Mouse (Mus musculus) forebrain, embryonic 12.5 days (tissue): ENCODE measurements at regions not wholly inside any gene's neighbourhood (a gene's known extent, or its start where the extent isn't known, plus 50 kb on each side); places are given as distances from the start of the nearest gene placed in this dataset.
A peak's percentile ranks its signal among the peaks of the same experiment; 100 is the strongest.

Source experiments
- ATAC-seq: fragments of 200-750 bp; cut with Nextera tagmentation; 2 replicates; pipeline ENCODE4 v1.8.0; 2017; ENCODE audit warnings: moderate TSS enrichment; ENCODE audit not compliant: low FRiP score
- H3K27ac ChIP-seq: fragments of 300-500 bp; sonication (generic); 2 replicates; pipeline ENCODE4 v1.5.1; 2016; ENCODE audit warnings: mild to moderate bottlenecking
- H3K27me3 ChIP-seq: fragments of 300-500 bp; sonication (generic); 2 replicates; pipeline ENCODE4 v1.6.1; 2016; ENCODE audit warnings: mild to moderate bottlenecking
- H3K36me3 ChIP-seq: fragments of 300-500 bp; sonication (generic); replicated peaks from 2 replicates; pipeline ENCODE4 v1.6.1; 2016; ENCODE audit warnings: mild to moderate bottlenecking
- H3K4me1 ChIP-seq: fragments of 300-500 bp; sonication (generic); 2 replicates; pipeline ENCODE4 v1.6.1; 2016
- H3K4me2 ChIP-seq: fragments of 300-500 bp; sonication (generic); 2 replicates; pipeline ENCODE4 v1.6.1; 2016; ENCODE audit warnings: mild to moderate bottlenecking, moderate library complexity
- H3K4me3 ChIP-seq: fragments of 300-500 bp; sonication (generic); replicated peaks from 2 replicates; pipeline ENCODE4 v1.5.1; 2016; ENCODE audit warnings: mild to moderate bottlenecking
- H3K9ac ChIP-seq: fragments of 300-500 bp; sonication (generic); 2 replicates; pipeline ENCODE4 v1.6.1; 2016; ENCODE audit warnings: mild to moderate bottlenecking
- H3K9me3 ChIP-seq: fragments of 300-500 bp; sonication (generic); 2 replicates; pipeline ENCODE4 v1.6.1; 2016
- WGBS: fragments of 180-500 bp; shearing (Covaris S2); methylation state at CpG from one replicate; pipeline ENCODE4 v1.1.7; 2016; 5-methylcytosine and 5-hydroxymethylcytosine counted together

DNA sequence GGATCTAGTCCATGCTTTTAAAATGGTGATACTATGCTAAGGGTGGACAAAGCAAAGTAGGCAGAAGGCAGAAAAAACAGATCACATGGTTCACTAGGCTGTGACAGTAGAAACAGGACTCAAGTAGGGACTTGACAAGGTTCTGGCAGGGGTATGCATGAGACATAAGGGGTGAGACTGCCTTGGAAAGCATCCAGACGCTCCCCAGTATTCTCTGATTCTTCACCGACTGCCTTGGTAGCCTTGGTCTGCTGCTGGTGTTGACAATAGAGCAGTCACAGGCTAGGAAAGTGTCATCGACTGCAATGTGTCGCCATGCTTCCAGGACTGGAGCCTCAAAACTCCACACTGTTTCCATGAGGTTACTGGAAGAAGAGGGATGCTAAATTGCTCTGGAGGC lies 278.1 kb upstream of the Impad1 start:
- Histone ChIP-seq H3K9me3 (no peaks in the 10 kb centered on the region), H3K27ac (no peak overlapping the region), H3K4me1 (no peaks in the 10 kb centered on the region), H3K4me3 (no peak overlapping the region), H3K27me3 (no peaks in the 10 kb centered on the region), H3K9ac (no peak overlapping the region), H3K36me3 (no peaks in the 10 kb centered on the region), H3K4me2 (no peak overlapping the region)
- no peak for ATAC-seq
- 83% methylated on average over 4 of the region's 4 CpGs for WGBS

DNA sequence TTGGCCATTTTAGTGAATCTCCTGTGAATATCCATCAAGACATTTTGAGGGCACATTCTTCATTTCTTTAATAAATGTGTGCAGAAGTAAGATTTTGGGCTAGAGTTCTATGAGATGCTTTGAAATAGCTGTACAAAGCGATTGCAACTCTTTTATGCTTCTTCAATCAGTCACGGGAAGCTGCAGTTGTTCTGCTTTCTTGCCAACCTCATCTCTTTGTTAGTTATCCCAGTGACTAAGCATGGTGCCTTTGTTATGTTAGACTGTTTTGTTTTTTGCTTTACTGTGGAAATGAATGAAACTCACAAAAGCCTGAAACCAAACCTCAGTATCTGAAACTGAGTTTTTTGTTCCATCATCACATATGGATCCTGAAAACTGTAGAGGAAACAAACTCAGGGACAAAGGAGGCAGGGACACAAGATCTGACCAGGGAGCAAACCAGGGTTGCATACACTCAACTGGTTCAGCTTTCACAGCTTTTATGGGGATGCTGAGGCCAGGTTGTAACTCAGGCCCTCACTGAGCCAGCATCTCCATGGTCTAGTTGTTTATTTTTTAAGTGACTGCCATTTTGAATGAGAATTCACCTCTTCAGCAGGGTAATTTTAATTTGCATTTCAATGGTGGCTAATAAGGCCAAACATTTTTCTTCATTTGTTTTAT lies 266.3 kb upstream of the Impad1 start:
- Histone ChIP-seq H3K9ac (no peak overlapping the region), H3K4me2 (no peak overlapping the region), H3K4me3 (no peak overlapping the region), H3K27ac (no peak overlapping the region), H3K9me3 (no peaks in the 10 kb centered on the region), H3K36me3 (no peaks in the 10 kb centered on the region), H3K27me3 (no peaks in the 10 kb centered on the region), H3K4me1 (no peaks in the 10 kb centered on the region)
- peak; percentile 23; the same call in 1 of the 2 replicates for ATAC-seq
- WGBS: 24% methylated on average over 2 of the region's 2 CpGs

DNA sequence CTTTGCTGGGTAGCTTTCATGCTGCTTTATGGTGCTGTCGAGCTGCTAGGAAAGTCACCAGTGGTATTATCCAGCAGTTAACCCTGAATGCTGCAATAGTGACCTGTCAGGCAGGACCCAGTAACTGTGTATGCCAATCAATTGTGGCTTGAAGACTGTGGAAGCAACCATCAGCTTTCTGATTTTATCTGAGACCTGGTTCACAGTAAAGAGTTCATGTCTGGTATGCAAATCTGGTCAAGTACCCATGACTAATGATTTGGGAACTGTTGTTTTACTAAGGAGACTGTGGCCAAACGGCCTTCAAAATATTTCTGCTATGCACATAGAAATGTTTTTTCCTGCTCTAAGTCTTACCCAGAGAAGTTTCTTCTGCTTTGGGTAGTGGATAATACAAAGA lies 236.8 kb upstream of the Impad1 start:
- no peak for ATAC-seq
- no peaks in the 10 kb centered on the region for H3K9me3 ChIP-seq
- H3K36me3 ChIP-seq: no peaks in the 10 kb centered on the region
- no peak overlapping the region for H3K27ac ChIP-seq
- no peak overlapping the region for H3K4me3 ChIP-seq
- 82% methylated on average over 2 of the region's 2 CpGs for WGBS
- H3K27me3 ChIP-seq: no peaks in the 10 kb centered on the region
- H3K9ac ChIP-seq: no peak overlapping the region
- H3K4me2 ChIP-seq: no peak overlapping the region
- H3K4me1 ChIP-seq: no peaks in the 10 kb centered on the region

DNA sequence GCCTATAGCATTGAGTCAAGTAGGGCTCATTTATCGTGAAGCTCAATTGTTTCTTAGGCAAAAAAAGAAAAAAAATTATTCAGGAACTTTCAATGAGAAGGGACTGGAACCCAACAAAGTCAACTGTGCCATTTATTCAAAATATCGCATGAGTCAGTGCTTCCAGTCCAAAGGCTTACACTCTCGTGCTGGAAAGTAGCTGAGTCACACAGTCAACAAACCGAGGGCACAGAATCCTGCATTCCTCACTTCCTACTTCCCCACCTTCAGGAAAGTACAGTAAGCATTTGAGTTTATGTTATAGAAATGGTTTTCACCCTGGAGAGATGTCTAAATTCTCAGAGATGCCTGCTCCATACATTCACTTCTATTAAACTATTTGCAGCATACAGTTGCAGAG lies 194.3 kb upstream of the Impad1 start:
- Histone ChIP-seq H3K27ac (no peak overlapping the region), H3K9me3 (no peaks in the 10 kb centered on the region), H3K27me3 (no peaks in the 10 kb centered on the region), H3K9ac (no peak overlapping the region), H3K36me3 (no peaks in the 10 kb centered on the region), H3K4me3 (no peak overlapping the region), H3K4me1 (no peaks in the 10 kb centered on the region), H3K4me2 (no peak overlapping the region)
- no peak for ATAC-seq
- WGBS: 79% methylated on average over 4 of the region's 4 CpGs

DNA sequence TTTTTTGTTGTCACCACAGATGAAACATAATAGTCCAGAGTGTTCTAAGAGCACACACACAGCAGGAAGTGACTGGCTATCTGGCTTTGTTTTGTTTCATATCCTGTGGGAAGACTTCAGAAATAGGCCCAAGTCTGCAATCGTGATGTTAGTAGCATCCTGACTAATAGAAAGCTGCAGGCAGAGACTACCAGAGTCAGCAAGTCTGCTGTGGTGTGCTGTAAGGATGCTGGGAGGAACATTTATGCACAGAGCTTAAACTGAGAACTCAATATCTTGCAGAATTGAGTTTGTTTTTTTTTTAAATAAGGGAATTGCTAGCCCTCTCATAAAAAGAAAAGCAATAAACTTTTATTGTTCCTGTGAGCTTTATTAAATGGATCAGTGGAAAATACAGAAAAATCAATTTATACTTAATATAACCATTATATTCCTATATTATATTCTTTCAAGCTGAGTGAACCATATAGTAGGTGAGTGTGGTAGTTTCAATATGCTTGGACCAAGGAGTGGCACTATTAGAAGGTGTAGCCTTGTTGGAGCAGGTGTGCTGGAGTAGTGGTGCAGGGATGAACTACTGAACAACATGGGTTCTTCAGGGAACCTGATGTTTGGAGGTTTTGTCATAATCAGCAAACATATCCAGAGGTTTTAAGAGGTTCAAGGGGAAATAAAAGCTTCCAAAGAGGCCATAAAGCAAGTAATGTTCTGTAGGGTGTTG lies 190.5 kb upstream of the Impad1 start:
- H3K27me3 ChIP-seq: no peaks in the 10 kb centered on the region
- no peak for ATAC-seq

DNA sequence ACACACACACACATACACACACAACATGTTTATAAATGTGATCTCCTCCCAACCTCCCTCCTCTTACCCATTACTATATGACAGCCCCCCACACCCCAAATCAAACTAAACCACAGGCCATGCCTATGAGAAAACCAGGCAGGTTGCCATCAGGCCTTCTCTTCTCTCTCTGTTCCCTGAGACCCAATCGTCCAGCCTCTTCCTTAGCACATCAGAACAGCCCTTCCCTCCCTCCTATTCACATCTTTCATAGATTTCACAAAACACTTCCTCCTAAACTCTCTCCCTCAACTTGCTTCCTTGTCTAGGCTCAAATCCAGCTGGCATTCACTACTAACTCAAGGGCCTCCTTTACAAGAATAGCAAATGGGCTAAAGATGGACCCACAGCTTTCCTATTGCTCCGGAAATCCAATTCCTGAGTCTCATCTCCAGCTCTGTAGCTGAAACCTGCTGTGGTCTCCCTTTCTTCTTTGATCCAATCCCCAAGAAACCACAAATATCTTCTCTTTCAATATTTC lies 178.7 kb upstream of the Impad1 start:
- no peak overlapping the region for H3K4me2 ChIP-seq
- ATAC-seq: no peak
- no peaks in the 10 kb centered on the region for H3K27me3 ChIP-seq
- 83% methylated on average over 2 of the region's 2 CpGs for WGBS
- no peak overlapping the region for H3K4me3 ChIP-seq
- no peaks in the 10 kb centered on the region for H3K9me3 ChIP-seq
- H3K4me1 ChIP-seq: no peaks in the 10 kb centered on the region
- H3K27ac ChIP-seq: no peak overlapping the region
- no peaks in the 10 kb centered on the region for H3K36me3 ChIP-seq
- no peak overlapping the region for H3K9ac ChIP-seq

More for the DNA sequence above, 190.5 kb upstream of the Impad1 start:
- Histone ChIP-seq H3K4me1 (no peaks in the 10 kb centered on the region), H3K9me3 (no peaks in the 10 kb centered on the region), H3K36me3 (no peaks in the 10 kb centered on the region), H3K27ac (no peak overlapping the region), H3K9ac (no peak overlapping the region), H3K4me2 (no peak overlapping the region), H3K4me3 (no peak overlapping the region)
- WGBS: 61% methylated on average over 1 of the region's 1 CpGs

DNA sequence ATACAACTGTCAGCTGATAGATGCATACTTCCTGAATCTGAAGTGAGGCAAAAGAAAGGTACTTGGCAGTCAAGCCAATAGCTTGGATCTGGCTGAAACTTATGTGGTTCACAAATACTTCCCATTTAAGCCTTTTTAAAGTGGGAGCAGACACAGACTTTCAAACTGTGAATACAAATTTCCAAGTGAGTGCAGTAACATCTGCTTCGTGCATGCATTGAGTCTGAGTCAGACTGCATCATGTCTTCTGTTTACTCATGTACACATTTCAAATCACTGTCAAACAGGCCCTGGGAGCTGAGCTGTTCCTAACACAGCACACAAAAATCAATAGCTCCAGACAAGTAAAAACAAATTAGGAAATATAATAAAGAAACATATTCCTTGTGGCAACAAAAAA lies 155.8 kb upstream of the Impad1 start:
- Histone ChIP-seq H3K4me3 (no peak overlapping the region), H3K9ac (no peak overlapping the region), H3K36me3 (no peaks in the 10 kb centered on the region), H3K4me2 (no peak overlapping the region), H3K27ac (no peak overlapping the region), H3K4me1 (no peaks in the 10 kb centered on the region), H3K27me3 (no peaks in the 10 kb centered on the region), H3K9me3 (no peaks in the 10 kb centered on the region)
- 67% methylated on average over 1 of the region's 1 CpGs for WGBS
- ATAC-seq: no peak

DNA sequence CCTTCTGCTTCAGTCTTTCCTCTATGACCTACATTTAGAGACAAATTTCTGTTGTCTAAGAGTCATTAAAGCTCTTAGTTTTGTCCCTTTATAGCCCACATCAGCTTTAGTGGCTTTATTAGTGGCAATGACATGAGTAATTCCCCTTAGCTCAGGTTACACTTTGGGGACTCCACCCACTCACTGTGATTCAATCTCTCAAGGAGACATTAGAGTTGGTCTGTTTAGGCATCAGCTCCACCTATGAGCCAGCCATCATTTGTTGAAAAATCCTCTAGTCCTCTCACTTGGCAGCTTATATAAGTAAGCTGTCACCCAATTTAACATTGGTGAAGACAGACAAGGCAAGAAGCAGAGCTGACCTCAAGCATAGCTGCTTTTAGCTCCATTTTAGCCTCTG lies 151.3 kb upstream of the Impad1 start:
- no peak for ATAC-seq
- no peak overlapping the region for H3K4me3 ChIP-seq
- no peak overlapping the region for H3K27ac ChIP-seq
- H3K9me3 ChIP-seq: no peaks in the 10 kb centered on the region
- H3K9ac ChIP-seq: no peak overlapping the region
- H3K27me3 ChIP-seq: no peaks in the 10 kb centered on the region
- no peak overlapping the region for H3K4me2 ChIP-seq
- no peaks in the 10 kb centered on the region for H3K4me1 ChIP-seq
- H3K36me3 ChIP-seq: no peaks in the 10 kb centered on the region

DNA sequence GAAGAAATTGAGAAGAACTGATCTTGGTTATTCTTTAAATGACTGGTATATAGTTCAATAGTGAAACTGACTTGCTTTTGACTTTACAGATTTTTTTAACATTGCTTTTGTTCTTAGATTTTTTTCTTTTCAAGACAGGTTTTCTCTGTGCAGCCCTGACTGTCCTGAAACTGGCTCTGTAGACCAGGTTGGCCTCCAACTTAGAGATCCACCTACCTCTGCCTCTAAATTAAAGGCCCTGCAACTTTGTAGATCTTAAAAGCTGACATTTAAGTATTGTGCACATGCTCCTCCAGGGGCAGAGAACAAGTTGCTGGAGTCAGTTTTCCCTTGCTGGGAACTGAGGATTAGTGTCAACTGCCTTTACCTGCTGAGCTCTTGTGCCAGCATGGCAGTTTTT lies 132.6 kb upstream of the Impad1 start:
- Histone ChIP-seq H3K27me3 (no peaks in the 10 kb centered on the region), H3K4me1 (no peaks in the 10 kb centered on the region), H3K4me3 (no peak overlapping the region), H3K9me3 (no peaks in the 10 kb centered on the region), H3K36me3 (no peaks in the 10 kb centered on the region), H3K4me2 (no peak overlapping the region), H3K27ac (no peak overlapping the region), H3K9ac (no peak overlapping the region)
- ATAC-seq: no peak

DNA sequence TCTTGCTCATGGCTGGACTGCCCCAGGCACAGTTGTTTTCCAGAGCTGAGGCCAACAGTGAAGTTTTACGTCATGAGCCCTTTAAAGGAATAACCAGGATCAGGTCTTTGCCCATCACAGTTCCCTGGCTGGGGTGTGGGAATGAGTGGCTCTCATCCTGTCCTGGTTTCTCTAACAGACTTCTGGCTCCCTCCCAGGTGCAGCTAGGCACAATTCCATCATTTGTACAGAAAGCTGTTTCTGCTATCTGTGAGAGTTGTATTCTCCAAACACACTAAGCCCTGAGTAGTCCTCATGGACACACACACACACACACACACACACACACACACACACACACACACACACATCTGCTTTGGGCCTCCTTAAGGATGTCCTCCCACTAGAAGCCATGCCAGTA lies 127.1 kb upstream of the Impad1 start:
- Histone ChIP-seq H3K4me3 (no peak overlapping the region), H3K36me3 (no peaks in the 10 kb centered on the region), H3K27me3 (no peaks in the 10 kb centered on the region), H3K27ac (no peak overlapping the region), H3K4me2 (no peak overlapping the region), H3K9ac (no peak overlapping the region), H3K4me1 (no peaks in the 10 kb centered on the region), H3K9me3 (no peaks in the 10 kb centered on the region)
- ATAC-seq: no peak
- WGBS: 78% methylated on average over 1 of the region's 1 CpGs

DNA sequence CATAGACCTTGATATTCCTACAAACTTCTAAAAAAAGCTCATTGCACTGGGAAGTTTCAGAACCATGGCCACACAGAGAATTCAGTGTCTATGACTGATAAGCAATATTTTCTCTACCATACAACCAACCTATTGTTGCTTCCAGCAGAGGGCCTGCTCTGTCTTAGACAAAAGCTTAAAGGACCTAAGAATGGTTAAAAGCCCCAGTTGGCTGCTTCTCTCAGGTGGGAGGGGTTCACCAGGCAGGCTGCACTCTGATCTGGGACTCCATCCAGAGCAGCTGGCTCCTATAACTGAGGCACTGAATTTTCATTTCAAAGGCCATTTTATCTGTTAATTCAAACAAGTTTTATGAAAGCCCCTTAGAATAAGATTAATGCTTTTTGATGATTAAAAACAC lies 82.1 kb upstream of the Impad1 start:
- Histone ChIP-seq H3K4me3 (no peak overlapping the region), H3K36me3 (no peaks in the 10 kb centered on the region), H3K27ac (no peak overlapping the region), H3K4me1 (no peaks in the 10 kb centered on the region), H3K9me3 (no peaks in the 10 kb centered on the region), H3K9ac (no peak overlapping the region), H3K4me2 (no peak overlapping the region), H3K27me3 (no peaks in the 10 kb centered on the region)
- ATAC-seq: no peak

DNA sequence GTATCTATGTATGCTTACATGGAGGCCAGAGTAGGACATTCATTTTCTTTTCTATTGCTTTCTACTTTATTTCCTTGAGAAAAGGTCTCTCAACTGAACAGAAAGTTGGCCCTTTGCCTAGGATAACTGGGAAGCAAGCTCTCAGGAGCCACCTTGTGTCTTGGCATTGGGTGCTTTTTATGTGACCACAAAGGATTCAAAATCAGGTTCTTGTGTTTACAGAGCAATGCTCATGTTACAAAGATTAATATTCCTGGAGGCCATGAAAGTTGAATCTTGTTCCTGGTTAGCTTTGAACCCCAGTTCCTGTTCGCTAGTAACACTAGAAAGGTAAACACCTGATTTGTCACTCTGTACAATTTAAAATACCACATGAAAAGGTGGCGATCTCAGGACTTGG lies 65.2 kb upstream of the Impad1 start:
- Histone ChIP-seq H3K4me2 (no peak overlapping the region), H3K36me3 (no peaks in the 10 kb centered on the region)
- ATAC-seq: no peak

More for the DNA sequence above, 65.2 kb upstream of the Impad1 start:
- no peaks in the 10 kb centered on the region for H3K27me3 ChIP-seq
- H3K4me3 ChIP-seq: no peak overlapping the region
- no peak overlapping the region for H3K9ac ChIP-seq
- WGBS: 88% methylated on average over 2 of the region's 2 CpGs
- no peaks in the 10 kb centered on the region for H3K9me3 ChIP-seq
- no peaks in the 10 kb centered on the region for H3K4me1 ChIP-seq
- H3K27ac ChIP-seq: no peak overlapping the region
